Mouse (Mus musculus) mesoderm, embryonic 11.5 days (tissue): Measurements from ENCODE around the gene Lrrc66.

ENCODE experiments used
- DNase-seq: peaks from one replicate; pipeline ENCODE4 v3.0.0-alpha.2; 2012; ENCODE audit warnings: low read depth, low spot score

Lrrc66 gene

GRCm38 (mm10) chr5:73632291-73632690 lies at the start of gene Lrrc66:
Gene Lrrc66 (minus strand): TSS chr5:73632526.
- DNase-seq, result no peak

- no peak for DNase-seq
These were observed 44.3 kb upstream of the Lrrc66 start for GRCm38 (mm10) chr5:73676626-73677025.

- no peak for DNase-seq
These were observed 43.3 kb upstream of the Lrrc66 start for GRCm38 (mm10) chr5:73675604-73676003.

- DNase-seq, result no peak
These were observed 37.1 kb upstream of the Lrrc66 start for GRCm38 (mm10) chr5:73669386-73669785.

GRCm38 (mm10) chr5:73667877-73668276 lies 35.6 kb upstream of the Lrrc66 start:
- no peak for DNase-seq

GRCm38 (mm10) chr5:73666695-73667094 lies 34.4 kb upstream of the Lrrc66 start:
- DNase-seq, result no peak

- DNase-seq, result peak; percentile 36
These were observed 19.5 kb upstream of the Lrrc66 start for GRCm38 (mm10) chr5:73651855-73652201.

GRCm38 (mm10) chr5:73651061-73651854 lies 18.9 kb upstream of the Lrrc66 start, which contains the start of gene Spata18:
Gene Spata18 (plus strand): TSS chr5:73651379.
- DNase-seq, result peak; percentile 36

- DNase-seq, result no peak
These were observed 18.1 kb upstream of the Lrrc66 start for GRCm38 (mm10) chr5:73650365-73650964.

- DNase-seq, result peak; percentile 72
These were observed 15.1 kb upstream of the Lrrc66 start, which contains the start of gene Sgcb for GRCm38 (mm10) chr5:73647261-73647900. Gene Sgcb (minus strand): TSS chr5:73647790.

- peak; percentile 50 for DNase-seq
These were observed 9.8 kb upstream of the Lrrc66 start for GRCm38 (mm10) chr5:73642091-73642490.

- DNase-seq, result no peak
These were observed 8.7 kb upstream of the Lrrc66 start for GRCm38 (mm10) chr5:73641058-73641457.

GRCm38 (mm10) chr5:73637337-73638107 lies 5.2 kb upstream of the Lrrc66 start:
- DNase-seq, result peak; percentile 61

- peak; percentile 76 for DNase-seq
These were observed 815 bp upstream of the Lrrc66 start for GRCm38 (mm10) chr5:73633141-73633540.

- no peak for DNase-seq
These were observed 1.2 kb downstream of the Lrrc66 start for GRCm38 (mm10) chr5:73631001-73631558.

GRCm38 (mm10) chr5:73630141-73630540 lies 2.2 kb downstream of the Lrrc66 start:
- DNase-seq, result no peak

- no peak for DNase-seq
These were observed 4.3 kb downstream of the Lrrc66 start for GRCm38 (mm10) chr5:73627991-73628390.

- DNase-seq, result no peak
These were observed 4.8 kb downstream of the Lrrc66 start for GRCm38 (mm10) chr5:73627559-73627958.

GRCm38 (mm10) chr5:73626842-73627241 lies 5.5 kb downstream of the Lrrc66 start:
- no peak for DNase-seq

- DNase-seq, result no peak
These were observed 6.8 kb downstream of the Lrrc66 start for GRCm38 (mm10) chr5:73625505-73625904.

- DNase-seq, result no peak
These were observed 13.4 kb downstream of the Lrrc66 start for GRCm38 (mm10) chr5:73618969-73619368.
